Mouse (Mus musculus): ENCODE data around the gene Tmem108. TPM values are rescaled to one million over a fixed set of nuclear protein-coding genes. Genes with fewer than 3 reads are reported as not detected.
A peak's percentile ranks its signal among the peaks of the same experiment; 100 is the strongest.

The Tmem108 gene
- polyA plus RNA-seq, 1 experiment from 2014 or later = 34.2 TPM

- H3K4me1 ChIP-seq (replicated peaks; ENCODE audit: control insufficient read depth, insufficient read depth, low read length) = peaks cover 11% of the 10 kb centered on the region
- WGBS = 50% methylated on average over 9 of the region's 9 CpGs
- no peaks in the 10 kb centered on the region for H3K9me3 ChIP-seq (ENCODE audit: control insufficient read depth, low read length)
- peak overlapping the region; percentile 84 for H3K9ac ChIP-seq
- H3K36me3 ChIP-seq (replicated peaks; ENCODE audit: control insufficient read depth, insufficient read depth) = no peaks in the 10 kb centered on the region
- 0 out of 2 replicates have a peak, but pooled peaks cover 9% of the 10 kb centered on the region for H3K27me3 ChIP-seq (ENCODE audit: control insufficient read depth, insufficient read depth, low read length)
- DNase-seq (ENCODE audit: low spot score) = no peak
- no peak for ATAC-seq (ENCODE audit: low FRiP score)
- H3K4me3 ChIP-seq (replicated peaks; ENCODE audit: low read length) = peak overlapping the region; percentile 64
- no peak overlapping the region for H3K27ac ChIP-seq
- peak overlapping the region; percentile 68 for H3K4me2 ChIP-seq (replicated peaks)
Measured at GRCm38 (mm10) chr9:103759829-103760228, 1.8 kb downstream of the Tmem108 start.

- no peaks in the 10 kb centered on the region for H3K9me3 ChIP-seq (ENCODE audit: control insufficient read depth, low read length)
- H3K4me2 ChIP-seq (replicated peaks) = peak overlapping the region; percentile 68
- H3K9ac ChIP-seq = peak overlapping the region; percentile 84
- WGBS = 15% methylated on average over 20 of the region's 20 CpGs
- H3K36me3 ChIP-seq (replicated peaks; ENCODE audit: control insufficient read depth, insufficient read depth) = no peaks in the 10 kb centered on the region
- DNase-seq (ENCODE audit: low spot score) (peak; percentile 93), ATAC-seq (ENCODE audit: low FRiP score) (peak; percentile 15; the same call in 1 of the 2 replicates)
- H3K27ac ChIP-seq = no peak overlapping the region
- peak overlapping the region; percentile 64 for H3K4me3 ChIP-seq (replicated peaks; ENCODE audit: low read length)
- 0 out of 2 replicates have a peak, but pooled peaks cover 9% of the 10 kb centered on the region for H3K27me3 ChIP-seq (ENCODE audit: control insufficient read depth, insufficient read depth, low read length)
- peaks cover 11% of the 10 kb centered on the region for H3K4me1 ChIP-seq (replicated peaks; ENCODE audit: control insufficient read depth, insufficient read depth, low read length)
Measured at GRCm38 (mm10) chr9:103758930-103759695, 2.5 kb downstream of the Tmem108 start.

DNA sequence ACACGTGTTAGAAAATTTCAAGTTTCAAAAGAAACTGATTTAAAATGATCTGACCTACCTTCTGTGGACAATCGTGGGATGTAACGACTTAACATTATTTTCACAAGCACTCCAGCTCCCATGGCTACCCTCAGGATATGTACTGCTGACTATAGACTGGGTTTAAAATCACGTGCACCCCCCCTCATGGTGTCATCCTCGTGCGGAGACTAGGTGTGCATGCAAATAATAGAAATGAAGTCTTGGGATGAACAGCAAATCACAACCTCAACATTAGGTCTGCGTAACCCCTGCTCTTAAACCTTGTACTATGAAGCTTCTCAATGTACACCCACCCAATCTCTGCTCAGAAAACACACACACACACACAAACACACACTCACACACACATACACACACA lies 3.4 kb downstream of the Tmem108 start:
- H3K36me3 ChIP-seq (replicated peaks; ENCODE audit: control insufficient read depth, insufficient read depth) = no peaks in the 10 kb centered on the region
- no peak overlapping the region for H3K9ac ChIP-seq
- ATAC-seq (ENCODE audit: low FRiP score) (no peak), DNase-seq (ENCODE audit: low spot score) (no peak)
- no peak overlapping the region for H3K27ac ChIP-seq
- peaks cover 11% of the 10 kb centered on the region for H3K4me1 ChIP-seq (replicated peaks; ENCODE audit: control insufficient read depth, insufficient read depth, low read length)
- 0 out of 2 replicates have a peak, but pooled peaks cover 9% of the 10 kb centered on the region for H3K27me3 ChIP-seq (ENCODE audit: control insufficient read depth, insufficient read depth, low read length)
- 76% methylated on average over 7 of the region's 7 CpGs for WGBS
- H3K9me3 ChIP-seq (ENCODE audit: control insufficient read depth, low read length) = no peaks in the 10 kb centered on the region
- H3K4me3 ChIP-seq (replicated peaks; ENCODE audit: low read length) = no peak overlapping the region
- peak overlapping the region; percentile 68 for H3K4me2 ChIP-seq (replicated peaks)

GRCm38 (mm10) chr9:103752618-103753017 lies 9.0 kb downstream of the Tmem108 start:
- Histone ChIP-seq H3K4me1 (replicated peaks; ENCODE audit: control insufficient read depth, insufficient read depth, low read length) (peaks cover 17% of the 10 kb centered on the region; the same call in 1 of the 2 replicates), H3K36me3 (replicated peaks; ENCODE audit: control insufficient read depth, insufficient read depth) (no peaks in the 10 kb centered on the region), H3K27ac (no peak overlapping the region), H3K9ac (no peak overlapping the region), H3K9me3 (ENCODE audit: control insufficient read depth, low read length) (no peaks in the 10 kb centered on the region), H3K4me3 (replicated peaks; ENCODE audit: low read length) (no peak overlapping the region), H3K27me3 (ENCODE audit: control insufficient read depth, insufficient read depth, low read length) (no peaks in the 10 kb centered on the region), H3K4me2 (replicated peaks) (no peak overlapping the region)
- DNase-seq (ENCODE audit: low spot score) (no peak), ATAC-seq (ENCODE audit: low FRiP score) (no peak)
- WGBS = 93% methylated on average over 10 of the region's 10 CpGs

DNA sequence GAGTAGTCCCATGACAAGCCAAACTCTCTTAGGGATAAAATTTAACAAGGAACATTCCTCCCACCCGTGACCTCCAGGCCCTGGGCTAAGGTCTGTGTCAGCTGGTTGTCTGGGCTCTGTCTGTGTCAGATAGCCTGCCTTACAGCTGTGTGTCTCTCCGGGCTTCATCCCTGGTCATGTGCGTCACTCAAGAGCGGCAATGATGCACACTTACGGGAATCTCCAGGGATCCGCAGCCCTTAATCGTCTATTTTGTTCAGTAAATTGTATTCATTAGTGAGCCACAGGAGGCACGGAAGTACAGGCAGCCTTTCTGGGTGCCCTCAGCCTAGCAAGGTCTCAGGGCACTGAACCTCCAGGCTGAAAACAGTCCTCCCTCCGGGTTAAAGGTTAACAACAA lies 10.1 kb downstream of the Tmem108 start:
- ATAC-seq (ENCODE audit: low FRiP score) (no peak), DNase-seq (ENCODE audit: low spot score) (no peak)
- no peaks in the 10 kb centered on the region for H3K27me3 ChIP-seq (ENCODE audit: control insufficient read depth, insufficient read depth, low read length)
- no peak overlapping the region for H3K4me3 ChIP-seq (replicated peaks; ENCODE audit: low read length)
- H3K4me2 ChIP-seq (replicated peaks) = no peak overlapping the region
- WGBS = 41% methylated on average over 9 of the region's 9 CpGs
- peaks cover 17% of the 10 kb centered on the region; the same call in 1 of the 2 replicates for H3K4me1 ChIP-seq (replicated peaks; ENCODE audit: control insufficient read depth, insufficient read depth, low read length)
- H3K36me3 ChIP-seq (replicated peaks; ENCODE audit: control insufficient read depth, insufficient read depth) = no peaks in the 10 kb centered on the region
- no peak overlapping the region for H3K9ac ChIP-seq
- no peaks in the 10 kb centered on the region for H3K9me3 ChIP-seq (ENCODE audit: control insufficient read depth, low read length)
- H3K27ac ChIP-seq = no peak overlapping the region

GRCm38 (mm10) chr9:103750491-103750890 lies 11.1 kb downstream of the Tmem108 start:
- Histone ChIP-seq H3K4me1 (replicated peaks; ENCODE audit: control insufficient read depth, insufficient read depth, low read length) (peaks cover 17% of the 10 kb centered on the region; the same call in 1 of the 2 replicates), H3K27ac (no peak overlapping the region), H3K4me3 (replicated peaks; ENCODE audit: low read length) (no peak overlapping the region), H3K9me3 (ENCODE audit: control insufficient read depth, low read length) (no peaks in the 10 kb centered on the region), H3K27me3 (ENCODE audit: control insufficient read depth, insufficient read depth, low read length) (no peaks in the 10 kb centered on the region), H3K9ac (no peak overlapping the region), H3K4me2 (replicated peaks) (no peak overlapping the region), H3K36me3 (replicated peaks; ENCODE audit: control insufficient read depth, insufficient read depth) (no peaks in the 10 kb centered on the region)
- WGBS = 81% methylated on average over 9 of the region's 9 CpGs
- no peak for DNase-seq (ENCODE audit: low spot score)
- ATAC-seq (ENCODE audit: low FRiP score) = no peak

- whole genome bisulfite sequencing = 91% methylated on average over 5 of the region's 5 CpGs
- DNase-seq (ENCODE audit: low spot score) = no peak
- Histone ChIP-seq H3K36me3 (replicated peaks; ENCODE audit: control insufficient read depth, insufficient read depth) (no peaks in the 10 kb centered on the region), H3K4me1 (replicated peaks; ENCODE audit: control insufficient read depth, insufficient read depth, low read length) (peaks cover 16% of the 10 kb centered on the region; the same call in 1 of the 2 replicates), H3K27me3 (ENCODE audit: control insufficient read depth, insufficient read depth, low read length) (no peaks in the 10 kb centered on the region), H3K9ac (no peak overlapping the region), H3K9me3 (ENCODE audit: control insufficient read depth, low read length) (peaks cover 9% of the 10 kb centered on the region; the same call in 1 of the 2 replicates), H3K27ac (no peak overlapping the region), H3K4me3 (replicated peaks; ENCODE audit: low read length) (no peak overlapping the region), H3K4me2 (replicated peaks) (no peak overlapping the region)
- no peak for ATAC-seq (ENCODE audit: low FRiP score)
Measured at GRCm38 (mm10) chr9:103746598-103746997, 15.0 kb downstream of the Tmem108 start.

DNA sequence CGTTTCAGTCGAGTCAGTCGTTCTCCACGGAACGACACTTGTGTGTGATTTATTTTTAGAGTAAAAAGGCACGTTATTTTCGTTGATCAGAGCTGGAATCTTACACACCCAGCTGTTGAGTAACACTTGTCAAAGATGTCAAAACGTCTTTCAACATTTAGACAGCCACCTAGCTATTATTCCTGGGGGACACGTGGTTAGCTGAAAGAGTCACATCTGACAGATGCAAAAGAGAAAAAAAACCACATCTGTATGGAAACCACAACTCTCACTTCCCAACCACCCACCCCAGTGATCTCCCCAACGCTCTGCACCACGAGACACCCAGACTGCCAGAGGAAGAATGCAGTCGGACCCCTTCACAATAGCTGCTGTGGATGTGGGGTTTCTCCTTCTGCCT lies 21.5 kb downstream of the Tmem108 start:
- Histone ChIP-seq H3K4me2 (replicated peaks) (no peak overlapping the region), H3K9me3 (ENCODE audit: control insufficient read depth, low read length) (peaks cover 7% of the 10 kb centered on the region; the same call in 1 of the 2 replicates), H3K36me3 (replicated peaks; ENCODE audit: control insufficient read depth, insufficient read depth) (no peaks in the 10 kb centered on the region), H3K27me3 (ENCODE audit: control insufficient read depth, insufficient read depth, low read length) (no peaks in the 10 kb centered on the region), H3K27ac (no peak overlapping the region), H3K4me3 (replicated peaks; ENCODE audit: low read length) (no peak overlapping the region), H3K9ac (no peak overlapping the region), H3K4me1 (replicated peaks; ENCODE audit: control insufficient read depth, insufficient read depth, low read length) (no peaks in the 10 kb centered on the region)
- WGBS = 61% methylated on average over 12 of the region's 12 CpGs
- DNase-seq (ENCODE audit: low spot score) = no peak
- no peak for ATAC-seq (ENCODE audit: low FRiP score)

DNA sequence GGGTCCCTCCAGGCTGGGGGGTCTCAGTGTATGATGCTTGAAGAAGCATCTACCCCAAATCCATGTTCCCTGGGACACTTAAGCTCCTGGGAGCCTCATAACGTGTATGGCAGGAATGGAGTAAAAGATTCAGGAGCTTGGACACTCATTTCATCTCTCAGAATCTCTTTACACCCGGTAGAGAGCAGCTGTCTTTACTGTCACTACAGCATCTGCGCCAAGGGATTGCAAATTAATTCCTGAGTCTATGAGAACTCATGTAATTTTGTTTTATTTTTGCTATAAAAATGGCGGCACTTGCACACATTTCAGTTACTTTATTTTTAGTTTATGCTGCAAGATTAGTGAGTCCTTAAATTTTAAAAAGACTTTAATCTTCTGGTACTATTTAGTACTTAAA lies 22.6 kb downstream of the Tmem108 start:
- Histone ChIP-seq H3K4me1 (replicated peaks; ENCODE audit: control insufficient read depth, insufficient read depth, low read length) (no peaks in the 10 kb centered on the region), H3K27me3 (ENCODE audit: control insufficient read depth, insufficient read depth, low read length) (no peaks in the 10 kb centered on the region), H3K9ac (no peak overlapping the region), H3K36me3 (replicated peaks; ENCODE audit: control insufficient read depth, insufficient read depth) (no peaks in the 10 kb centered on the region), H3K9me3 (ENCODE audit: control insufficient read depth, low read length) (no peaks in the 10 kb centered on the region), H3K4me3 (replicated peaks; ENCODE audit: low read length) (no peak overlapping the region), H3K4me2 (replicated peaks) (no peak overlapping the region), H3K27ac (no peak overlapping the region)
- WGBS = 85% methylated on average over 4 of the region's 4 CpGs
- ATAC-seq (ENCODE audit: low FRiP score) (no peak), DNase-seq (ENCODE audit: low spot score) (no peak)

All from hindbrain, embryonic 14.5 days (tissue).